Mouse (Mus musculus): ENCODE measurements around the gene Gm43302. TPM values are rescaled to one million over a fixed set of nuclear protein-coding genes. Genes with fewer than 3 reads are reported as not detected.
"Not testable (repeated sequence)": the region's sequence is repeated elsewhere in the genome, so short reads cannot be mapped to it uniquely, and the experiment has no call there.

Gene Gm43302
- polyA plus RNA-seq, 1 experiment from 2014 or later = not detected

DNA sequence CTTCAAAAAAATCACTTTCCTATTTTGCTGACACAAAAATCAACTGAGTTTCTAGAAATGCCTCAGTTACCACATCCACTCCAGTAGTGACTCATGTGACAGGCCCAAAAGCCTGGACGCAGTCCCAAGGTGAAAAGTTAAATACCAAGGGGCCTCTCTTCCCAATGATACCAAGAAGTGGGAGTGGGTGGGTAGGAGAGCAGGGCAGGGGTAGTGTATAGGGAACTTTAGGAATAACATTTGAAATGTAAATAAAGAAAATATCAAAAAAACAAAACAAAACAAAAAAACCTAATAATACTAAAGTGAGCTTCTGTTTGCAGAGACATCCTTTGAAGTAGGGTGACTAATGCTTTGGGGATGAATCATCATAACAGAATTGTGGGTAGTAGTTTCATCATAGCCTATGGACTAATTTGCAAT is 12.7 kb upstream of the Gm43302 start:
- H3K9ac ChIP-seq (replicated peaks) = no peak overlapping the region

DNA sequence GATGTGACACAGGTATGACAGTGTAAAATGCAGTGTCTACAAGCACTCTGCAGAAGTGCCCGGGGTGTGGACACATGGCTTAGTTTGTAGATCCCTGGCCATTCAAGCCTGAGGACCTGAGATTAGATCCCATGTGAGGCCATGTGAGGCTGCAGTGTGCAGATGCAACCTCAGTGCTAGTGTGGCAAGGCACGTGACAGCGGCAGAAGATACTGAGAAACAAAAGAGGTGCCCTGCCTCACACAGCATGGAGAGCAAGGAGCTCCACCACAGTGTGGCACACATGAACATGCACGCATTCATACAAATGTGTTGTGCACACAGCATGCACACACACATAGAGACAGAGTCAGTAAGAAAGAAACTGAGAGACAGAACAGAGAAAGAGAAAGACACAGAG is 12.2 kb upstream of the Gm43302 start:
- 80% methylated on average over 4 of the region's 4 CpGs for WGBS (ENCODE audit: insufficient replicate concordance)
- not testable (repeated sequence) for H3K4me3 ChIP-seq (ENCODE audit: low read depth, low read length); H3K4me2 ChIP-seq (ENCODE audit: low read depth, low read length); H3K27ac ChIP-seq (ENCODE audit: low read depth); DNase-seq; H3K9me3 ChIP-seq (ENCODE audit: low read length); H3K27me3 ChIP-seq (ENCODE audit: insufficient read depth, low read length); ATAC-seq; H3K4me1 ChIP-seq (ENCODE audit: insufficient read depth); H3K9ac ChIP-seq (replicated peaks); H3K36me3 ChIP-seq (replicated peaks; ENCODE audit: insufficient read depth, low read length)

More for the DNA sequence above, 12.7 kb upstream of the Gm43302 start:
- TF ChIP-seq EP300 (IDR thresholded peaks at IDR 0.05; ENCODE audit: low read depth) = no peak
- DNase-seq (no peak), ATAC-seq (no peak)
- Histone ChIP-seq H3K36me3 (replicated peaks; ENCODE audit: insufficient read depth, low read length) (no peaks in the 10 kb centered on the region), H3K9me3 (ENCODE audit: low read length) (0 out of 2 replicates have a peak, but pooled peaks cover 2% of the 10 kb centered on the region), H3K4me1 (ENCODE audit: insufficient read depth) (0 out of 2 replicates have a peak, but pooled peaks cover 6% of the 10 kb centered on the region), H3K27ac (ENCODE audit: low read depth) (no peak overlapping the region), H3K4me2 (ENCODE audit: low read depth, low read length) (no peak overlapping the region), H3K27me3 (ENCODE audit: insufficient read depth, low read length) (no peaks in the 10 kb centered on the region), H3K4me3 (ENCODE audit: low read depth, low read length) (no peak overlapping the region)
- WGBS (ENCODE audit: insufficient replicate concordance) = 73% methylated on average over 1 of the region's 1 CpGs

DNA sequence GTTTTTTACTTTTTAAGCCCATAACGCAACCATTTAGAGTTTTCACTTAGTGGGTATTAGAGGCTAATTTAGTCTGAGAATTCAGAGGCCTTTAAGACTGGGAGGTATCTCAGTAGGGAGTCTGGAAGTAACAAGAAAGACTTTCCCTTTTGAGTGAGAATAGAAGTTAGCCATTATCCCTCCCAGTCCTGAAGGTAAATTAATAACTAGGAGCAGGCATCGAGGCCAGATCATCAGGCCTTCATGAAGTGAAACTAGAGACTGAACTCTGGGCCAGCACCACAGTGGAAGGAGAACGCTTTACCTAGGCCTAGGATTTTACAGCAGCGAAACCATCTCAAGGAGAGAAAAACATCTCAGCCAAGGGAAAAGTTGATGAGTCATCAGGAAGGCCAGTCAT is 8.5 kb upstream of the Gm43302 start:
- Histone ChIP-seq H3K9ac (replicated peaks) (no peak overlapping the region), H3K27me3 (ENCODE audit: insufficient read depth, low read length) (no peaks in the 10 kb centered on the region), H3K4me1 (ENCODE audit: insufficient read depth) (peaks cover 11% of the 10 kb centered on the region), H3K27ac (ENCODE audit: low read depth) (no peak overlapping the region), H3K9me3 (ENCODE audit: low read length) (no peaks in the 10 kb centered on the region), H3K4me3 (ENCODE audit: low read depth, low read length) (no peak overlapping the region), H3K36me3 (replicated peaks; ENCODE audit: insufficient read depth, low read length) (no peaks in the 10 kb centered on the region), H3K4me2 (ENCODE audit: low read depth, low read length) (no peak overlapping the region)
- ATAC-seq (no peak), DNase-seq (no peak)
- WGBS (ENCODE audit: insufficient replicate concordance) = 73% methylated on average over 4 of the region's 4 CpGs
- no peak for TF ChIP-seq EP300 (IDR thresholded peaks at IDR 0.05; ENCODE audit: low read depth)
- TF ChIP-seq CTCF (IDR thresholded peaks at IDR 0.05; ENCODE audit: low read depth) = no peak

DNA sequence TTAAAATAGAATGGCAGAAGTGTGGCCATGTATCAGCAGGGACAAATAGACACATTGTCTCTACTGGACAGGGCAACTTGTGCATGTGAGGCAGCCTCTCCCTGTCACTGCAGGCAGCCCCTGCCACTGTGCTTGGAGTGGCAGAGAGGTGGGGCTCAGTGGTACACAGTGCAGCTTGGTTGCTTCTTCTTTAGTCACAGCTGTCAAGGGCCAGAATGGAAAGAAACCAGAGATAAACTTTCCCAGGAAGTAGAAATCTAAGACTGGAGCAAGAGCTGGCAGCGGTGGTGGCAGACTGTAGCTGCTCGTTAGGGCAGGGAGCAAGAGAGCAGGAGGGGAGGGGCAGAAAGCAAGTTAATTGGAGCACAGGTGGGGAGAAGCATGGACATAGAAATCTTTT is 8.0 kb upstream of the Gm43302 start:
- H3K4me2 ChIP-seq (ENCODE audit: low read depth, low read length) = no peak overlapping the region
- no peaks in the 10 kb centered on the region for H3K36me3 ChIP-seq (replicated peaks; ENCODE audit: insufficient read depth, low read length)

DNA sequence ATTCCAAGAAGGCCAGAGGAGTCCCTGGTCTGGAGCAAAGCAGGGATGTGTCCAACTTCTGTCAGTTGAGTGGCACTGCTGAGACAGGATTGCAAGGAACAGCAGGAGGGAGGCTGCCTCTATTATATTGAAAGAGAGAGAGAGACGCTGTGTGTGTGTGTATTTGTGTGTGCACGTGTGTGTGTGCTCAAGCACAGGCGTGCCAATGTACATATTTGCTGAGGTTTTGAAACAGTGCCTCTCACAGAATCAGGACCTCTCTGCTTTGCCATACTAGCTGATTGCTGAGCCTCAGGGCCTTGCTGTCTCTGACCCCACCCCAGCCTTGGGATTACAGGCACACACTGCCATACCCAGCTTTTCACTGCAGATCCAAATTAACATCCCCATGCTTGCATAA is 2.3 kb upstream of the Gm43302 start:
- no peak overlapping the region for H3K4me3 ChIP-seq (ENCODE audit: low read depth, low read length)
- peak; percentile 78 for ATAC-seq
- no peaks in the 10 kb centered on the region for H3K36me3 ChIP-seq (replicated peaks; ENCODE audit: insufficient read depth, low read length)
- H3K27me3 ChIP-seq (ENCODE audit: insufficient read depth, low read length) = no peaks in the 10 kb centered on the region
- TF ChIP-seq EP300 (IDR thresholded peaks at IDR 0.05; ENCODE audit: low read depth) = no peak
- TF ChIP-seq CTCF (IDR thresholded peaks at IDR 0.05; ENCODE audit: low read depth) = no peak
- no peaks in the 10 kb centered on the region for H3K9me3 ChIP-seq (ENCODE audit: low read length)
- WGBS (ENCODE audit: insufficient replicate concordance) = 59% methylated on average over 3 of the region's 3 CpGs
- H3K27ac ChIP-seq (ENCODE audit: low read depth) = no peak overlapping the region
- peaks cover 5% of the 10 kb centered on the region for H3K4me1 ChIP-seq (ENCODE audit: insufficient read depth)
- H3K9ac ChIP-seq (replicated peaks) = no peak overlapping the region
- no peak overlapping the region for H3K4me2 ChIP-seq (ENCODE audit: low read depth, low read length)
- DNase-seq = peak; percentile 29

More for the DNA sequence above, 8.0 kb upstream of the Gm43302 start:
- DNase-seq (no peak), ATAC-seq (no peak)
- peaks cover 11% of the 10 kb centered on the region for H3K4me1 ChIP-seq (ENCODE audit: insufficient read depth)
- H3K9me3 ChIP-seq (ENCODE audit: low read length) = no peaks in the 10 kb centered on the region
- H3K4me3 ChIP-seq (ENCODE audit: low read depth, low read length) = no peak overlapping the region
- H3K27me3 ChIP-seq (ENCODE audit: insufficient read depth, low read length) = no peaks in the 10 kb centered on the region
- 50% methylated on average over 2 of the region's 2 CpGs for WGBS (ENCODE audit: insufficient replicate concordance)
- no peak overlapping the region for H3K27ac ChIP-seq (ENCODE audit: low read depth)
- no peak overlapping the region for H3K9ac ChIP-seq (replicated peaks)
- no peak for TF ChIP-seq CTCF (IDR thresholded peaks at IDR 0.05; ENCODE audit: low read depth)
- no peak for TF ChIP-seq EP300 (IDR thresholded peaks at IDR 0.05; ENCODE audit: low read depth)

DNA sequence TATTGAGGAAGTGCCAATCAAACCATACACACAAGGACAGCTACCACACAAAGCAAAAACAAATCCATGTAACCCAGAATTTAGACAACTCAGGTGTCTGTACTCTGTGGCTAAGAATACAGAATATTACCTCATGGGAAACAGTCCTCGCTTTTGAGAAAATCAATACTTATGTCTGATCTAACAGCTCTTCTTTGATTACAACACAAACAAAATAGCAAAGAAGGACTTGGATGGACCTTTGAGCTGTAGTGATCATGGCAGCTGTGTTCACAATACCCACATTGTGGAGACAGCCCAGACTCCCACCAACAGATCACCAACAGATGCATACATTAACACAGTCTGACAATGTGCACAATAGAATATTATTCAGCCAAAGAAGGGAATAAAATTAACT is 1.0 kb downstream of the Gm43302 start:
- TF ChIP-seq EP300 (IDR thresholded peaks at IDR 0.05; ENCODE audit: low read depth) (no peak), CTCF (IDR thresholded peaks at IDR 0.05; ENCODE audit: low read depth) (no peak)
- ATAC-seq = peak; percentile 77
- peak overlapping the region; percentile 49 for H3K27ac ChIP-seq (ENCODE audit: low read depth)

DNA sequence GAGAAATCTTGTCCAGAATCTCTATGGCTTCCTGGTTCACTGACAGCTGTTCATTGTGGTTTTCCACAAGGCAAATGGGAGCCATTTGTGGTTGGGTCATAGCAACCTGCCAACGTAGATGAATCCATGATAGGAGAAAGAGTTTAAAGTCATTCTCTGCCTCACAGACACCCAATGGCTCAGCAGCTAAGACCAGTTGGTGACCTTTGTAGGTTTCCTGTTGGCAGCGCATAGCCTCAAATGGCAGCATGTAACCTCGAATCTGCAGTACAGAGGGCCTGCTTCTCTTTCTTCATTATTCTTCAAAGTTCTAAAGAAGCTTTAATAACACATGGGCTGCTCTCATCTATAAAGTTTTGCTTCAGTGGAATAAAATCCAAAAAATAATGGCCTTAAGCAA is 2.6 kb downstream of the Gm43302 start:
- DNase-seq; H3K27ac ChIP-seq (ENCODE audit: low read depth); H3K4me2 ChIP-seq (ENCODE audit: low read depth, low read length); H3K9me3 ChIP-seq (ENCODE audit: low read length); H3K4me3 ChIP-seq (ENCODE audit: low read depth, low read length); ATAC-seq; H3K4me1 ChIP-seq (ENCODE audit: insufficient read depth); H3K27me3 ChIP-seq (ENCODE audit: insufficient read depth, low read length); H3K9ac ChIP-seq (replicated peaks); H3K36me3 ChIP-seq (replicated peaks; ENCODE audit: insufficient read depth, low read length): not testable (repeated sequence)
- 39% methylated on average over 3 of the region's 3 CpGs for WGBS (ENCODE audit: insufficient replicate concordance)

More for the DNA sequence above, 1.0 kb downstream of the Gm43302 start:
- H3K9me3 ChIP-seq (ENCODE audit: low read length) = no peaks in the 10 kb centered on the region
- H3K36me3 ChIP-seq (replicated peaks; ENCODE audit: insufficient read depth, low read length) = no peaks in the 10 kb centered on the region
- H3K4me3 ChIP-seq (ENCODE audit: low read depth, low read length) = no peak overlapping the region
- 51% methylated on average over 1 of the region's 1 CpGs for WGBS (ENCODE audit: insufficient replicate concordance)
- H3K4me2 ChIP-seq (ENCODE audit: low read depth, low read length) = peak overlapping the region; percentile 57
- no peak overlapping the region for H3K9ac ChIP-seq (replicated peaks)
- no peaks in the 10 kb centered on the region; the same call in 1 of the 2 replicates for H3K4me1 ChIP-seq (ENCODE audit: insufficient read depth)
- H3K27me3 ChIP-seq (ENCODE audit: insufficient read depth, low read length) = no peaks in the 10 kb centered on the region
- DNase-seq = no peak

DNA sequence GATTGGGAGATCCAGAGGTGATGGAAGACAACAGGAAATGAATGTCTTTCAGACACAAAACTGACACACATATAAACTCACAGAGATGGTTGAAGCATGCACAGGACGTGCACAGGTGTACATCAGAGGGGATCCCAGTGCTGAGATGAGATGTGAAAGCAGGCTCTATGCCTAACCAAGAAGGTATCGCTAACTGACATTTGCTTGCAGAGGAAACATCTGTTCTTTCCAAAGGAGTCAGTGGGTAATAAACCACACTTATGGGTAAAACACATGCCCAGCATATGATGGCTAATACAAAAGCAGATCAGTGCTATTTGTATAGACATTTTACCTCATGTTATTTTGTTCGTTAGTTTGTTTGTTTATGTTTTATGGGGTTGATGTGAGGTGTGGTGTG is 32.8 kb downstream of the Gm43302 start:
- H3K36me3 ChIP-seq (replicated peaks; ENCODE audit: insufficient read depth, low read length); H3K4me1 ChIP-seq (ENCODE audit: insufficient read depth); H3K4me2 ChIP-seq (ENCODE audit: low read depth, low read length); H3K27me3 ChIP-seq (ENCODE audit: insufficient read depth, low read length); DNase-seq; H3K4me3 ChIP-seq (ENCODE audit: low read depth, low read length); ATAC-seq; H3K9me3 ChIP-seq (ENCODE audit: low read length); H3K9ac ChIP-seq (replicated peaks); H3K27ac ChIP-seq (ENCODE audit: low read depth): not testable (repeated sequence)
- no CpG with 5 or more reads among the region's 3 CpGs for WGBS (ENCODE audit: insufficient replicate concordance)

Data from liver, postnatal 0 days (tissue).